Mouse (Mus musculus) erythroblast, embryonic 14.5 days (primary cell): ENCODE data around the gene Ggta1.

Source experiments
- GATA1 ChIP-seq: IDR thresholded peaks from 2 replicates; pipeline ENCODE4 v1.6.1; 2012; ENCODE audit warnings: low read length, inconsistent platforms, mixed read lengths
- TAL1 ChIP-seq: IDR thresholded peaks from 3 replicates; pipeline ENCODE4 v1.6.1; 2012; ENCODE audit warnings: low read length, inconsistent platforms, mixed read lengths

GRCm38 (mm10) chr2:35460378-35460880, 2.6 kb downstream of the Ggta1 start:
- TF ChIP-seq TAL1: no peak
- no peak for TF ChIP-seq GATA1
